Mouse (Mus musculus) heart, postnatal 0 days (tissue): ENCODE data around the gene Syt16. TPM values are rescaled to one million over a fixed set of nuclear protein-coding genes. Genes with fewer than 3 reads are reported as not detected.

ENCODE experiments used
- ATAC-seq: fragments of 200-750 bp; cut with Nextera tagmentation; 2 replicates; pipeline ENCODE4 v1.8.0; 2017; ENCODE audit warnings: low read depth, moderate number of reproducible peaks, moderate library complexity; ENCODE audit not compliant: insufficient read depth
- DNase-seq: peaks from one replicate; pipeline ENCODE4 v3.0.0-alpha.2; 2016; ENCODE audit warnings: low spot score
- H3K27ac ChIP-seq: fragments of 300-500 bp; sonication (generic); 2 replicates; pipeline ENCODE4 v1.5.1; 2014; ENCODE audit warnings: low read depth, mild to moderate bottlenecking
- H3K27me3 ChIP-seq: fragments of 300-500 bp; sonication (generic); 2 replicates; pipeline ENCODE4 v1.6.1; 2014; ENCODE audit warnings: low read length, mixed read lengths; ENCODE audit not compliant: control insufficient read depth, insufficient read depth
- H3K36me3 ChIP-seq: fragments of 300-500 bp; sonication (generic); replicated peaks from 2 replicates; pipeline ENCODE4 v1.6.1; 2014; ENCODE audit warnings: low read length, mixed read lengths; ENCODE audit not compliant: control insufficient read depth, insufficient read depth
- H3K4me1 ChIP-seq: fragments of 300-500 bp; sonication (generic); 2 replicates; pipeline ENCODE4 v1.6.1; 2014; ENCODE audit warnings: antibody characterized with exemption; ENCODE audit not compliant: control insufficient read depth, insufficient read depth
- H3K4me2 ChIP-seq: fragments of 300-500 bp; sonication (generic); 2 replicates; pipeline ENCODE4 v1.6.1; 2014; ENCODE audit warnings: low read depth, mild to moderate bottlenecking, low read length, moderate library complexity
- H3K4me3 ChIP-seq: fragments of 300-500 bp; sonication (generic); 2 replicates; pipeline ENCODE4 v1.5.1; 2014; ENCODE audit warnings: low read depth, low read length
- H3K9ac ChIP-seq: fragments of 300-500 bp; sonication (generic); replicated peaks from 2 replicates; pipeline ENCODE4 v1.6.1; 2014; ENCODE audit warnings: low read depth, low read length, mixed read lengths
- H3K9me3 ChIP-seq: fragments of 300-500 bp; sonication (generic); replicated peaks from 2 replicates; pipeline ENCODE4 v1.6.1; 2016; ENCODE audit warnings: low read length; ENCODE audit not compliant: control insufficient read depth
- CTCF ChIP-seq: IDR thresholded peaks from 2 replicates; pipeline ENCODE4 v1.5.1; 2016; ENCODE audit warnings: antibody characterized with exemption, control low read depth, low read depth
- EP300 ChIP-seq: IDR thresholded peaks from 2 replicates; pipeline ENCODE4 v1.6.1; 2016; ENCODE audit warnings: antibody characterized with exemption, low read depth
- WGBS: fragments of 180-500 bp; shearing (Covaris S2); extraction: QIAGEN DNeasy Blood & Tissue Kit; methylation state at CpG from one replicate; pipeline ENCODE4 v1.1.7; 2014; 5-methylcytosine and 5-hydroxymethylcytosine counted together
- polyA plus RNA-seq: library from polyadenylated mRNA; unstranded; fragments of >200 nt; fragmentation: Nextera tagmentation; extraction: Ambion mirVana; gene quantifications from 2 replicates; pipeline ENCODE4 v1.2.1, GENCODE M21; 2015
- total RNA-seq: library from RNA; depleted of rRNA; stranded (reverse); fragments of >200 nt; gene quantifications from 2 replicates; pipeline ENCODE4 v1.2.3, GENCODE M21; 2014; ENCODE audit warnings: low replicate concordance

The Syt16 gene
- total and polyA plus RNA-seq, 2 experiments from 2014 or later: 0.80 TPM; not detected in 1

- Histone ChIP-seq H3K36me3 (no peaks in the 10 kb centered on the region), H3K9ac (no peak overlapping the region), H3K4me1 (no peaks in the 10 kb centered on the region), H3K4me2 (no peak overlapping the region), H3K4me3 (no peak overlapping the region), H3K9me3 (no peaks in the 10 kb centered on the region), H3K27ac (no peak overlapping the region), H3K27me3 (no peaks in the 10 kb centered on the region)
- ATAC-seq: no peak
- TF ChIP-seq CTCF (no peak), EP300 (no peak)
- no peak for DNase-seq
- 78% methylated on average over 11 of the region's 11 CpGs for WGBS
These were observed 190.9 kb downstream of the Syt16 start for GRCm38 (mm10) chr12:74188243-74188785.

GRCm38 (mm10) chr12:74188815-74189214 is 191.4 kb downstream of the Syt16 start:
- H3K4me1 ChIP-seq: no peaks in the 10 kb centered on the region
- H3K4me2 ChIP-seq: no peak overlapping the region
- no peaks in the 10 kb centered on the region for H3K36me3 ChIP-seq
- no peak overlapping the region for H3K27ac ChIP-seq
- WGBS: 61% methylated on average over 7 of the region's 7 CpGs
- ATAC-seq: no peak
- no peak overlapping the region for H3K4me3 ChIP-seq
- TF ChIP-seq CTCF (no peak), EP300 (no peak)
- no peaks in the 10 kb centered on the region for H3K9me3 ChIP-seq
- no peaks in the 10 kb centered on the region for H3K27me3 ChIP-seq
- no peak for DNase-seq
- H3K9ac ChIP-seq: no peak overlapping the region

- Histone ChIP-seq H3K27ac (no peak overlapping the region), H3K27me3 (no peaks in the 10 kb centered on the region), H3K9me3 (no peaks in the 10 kb centered on the region), H3K4me3 (no peak overlapping the region), H3K4me2 (no peak overlapping the region), H3K9ac (no peak overlapping the region), H3K4me1 (no peaks in the 10 kb centered on the region), H3K36me3 (no peaks in the 10 kb centered on the region)
- WGBS: 83% methylated on average over 4 of the region's 4 CpGs
- TF ChIP-seq CTCF: no peak
- DNase-seq: no peak
- ATAC-seq: no peak
These were observed 192.4 kb downstream of the Syt16 start for GRCm38 (mm10) chr12:74189840-74190239.

GRCm38 (mm10) chr12:74190297-74190696 is 192.8 kb downstream of the Syt16 start:
- ATAC-seq: no peak
- H3K27ac ChIP-seq: no peak overlapping the region
- no peaks in the 10 kb centered on the region for H3K4me1 ChIP-seq
- 76% methylated on average over 5 of the region's 5 CpGs for WGBS
- no peak overlapping the region for H3K4me3 ChIP-seq
- H3K9ac ChIP-seq: no peak overlapping the region
- no peak overlapping the region for H3K4me2 ChIP-seq
- H3K9me3 ChIP-seq: no peaks in the 10 kb centered on the region
- TF ChIP-seq CTCF (no peak), EP300 (no peak)
- H3K27me3 ChIP-seq: no peaks in the 10 kb centered on the region
- no peak for DNase-seq
- no peaks in the 10 kb centered on the region for H3K36me3 ChIP-seq

- WGBS: 68% methylated on average over 4 of the region's 4 CpGs
- Histone ChIP-seq H3K27ac (no peak overlapping the region), H3K4me3 (no peak overlapping the region), H3K27me3 (no peaks in the 10 kb centered on the region), H3K4me2 (no peak overlapping the region), H3K9me3 (no peaks in the 10 kb centered on the region), H3K9ac (no peak overlapping the region), H3K4me1 (no peaks in the 10 kb centered on the region), H3K36me3 (no peaks in the 10 kb centered on the region)
- TF ChIP-seq CTCF: no peak
- TF ChIP-seq EP300: no peak
- ATAC-seq (no peak), DNase-seq (no peak)
These were observed 195.1 kb downstream of the Syt16 start for GRCm38 (mm10) chr12:74192552-74192951.

GRCm38 (mm10) chr12:74201410-74201809 is 203.9 kb downstream of the Syt16 start:
- Histone ChIP-seq H3K36me3 (no peaks in the 10 kb centered on the region), H3K4me1 (no peaks in the 10 kb centered on the region), H3K9ac (no peak overlapping the region), H3K9me3 (no peaks in the 10 kb centered on the region), H3K4me3 (no peak overlapping the region), H3K27me3 (no peaks in the 10 kb centered on the region), H3K27ac (no peak overlapping the region), H3K4me2 (no peak overlapping the region)
- TF ChIP-seq EP300: no peak
- no peak for ATAC-seq
- WGBS: 76% methylated on average over 5 of the region's 5 CpGs
- DNase-seq: no peak
